Mouse (Mus musculus) adrenal gland, postnatal 10 days (tissue): ENCODE data around the gene Helz2. TPM values are rescaled to one million over a fixed set of nuclear protein-coding genes. Genes with fewer than 3 reads are reported as not detected.
"Not testable (repeated sequence)": the region's sequence is repeated elsewhere in the genome, so short reads cannot be mapped to it uniquely, and the experiment has no call there.

ENCODE experiments used
- DNase-seq: peaks from one replicate; pipeline ENCODE4 v3.0.0; 2021; ENCODE audit warnings: mixed read lengths
- total RNA-seq, 2 experiments: library from RNA; stranded (reverse); gene quantifications; 2 replicates each; pipeline ENCODE4 v1.2.3; 2021

Gene Helz2
- total RNA-seq, 2 experiments from 2014 or later: 14.8 to 16.3 TPM

GRCm38 (mm10) chr2:181193044-181193443 is 48.8 kb downstream of the Helz2 start:
- no peak for DNase-seq

- no peak for DNase-seq
Observed at GRCm38 (mm10) chr2:181191936-181192335, 49.9 kb downstream of the Helz2 start.

DNA sequence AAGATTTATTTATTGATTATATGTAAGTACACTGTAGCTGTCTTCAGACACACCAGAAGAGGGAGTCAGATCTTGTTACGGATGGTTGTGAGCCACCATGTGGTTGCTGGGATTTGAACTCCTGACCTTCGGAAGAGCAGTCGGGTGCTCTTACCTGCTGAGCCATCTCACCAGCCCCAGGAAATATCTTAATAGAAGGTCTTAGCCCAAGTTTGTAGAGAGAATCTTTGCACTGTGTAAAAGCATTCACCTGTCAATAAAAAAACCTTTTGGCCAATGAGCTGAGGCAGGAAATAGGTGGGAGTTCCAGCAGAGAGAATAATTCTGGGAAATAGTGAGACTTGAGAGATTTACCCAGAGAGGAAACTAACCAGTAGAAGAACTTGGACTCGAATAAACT is 50.4 kb downstream of the Helz2 start:
- DNase-seq: not testable (repeated sequence)

GRCm38 (mm10) chr2:181189321-181189720 is 52.5 kb downstream of the Helz2 start:
- no peak for DNase-seq

DNA sequence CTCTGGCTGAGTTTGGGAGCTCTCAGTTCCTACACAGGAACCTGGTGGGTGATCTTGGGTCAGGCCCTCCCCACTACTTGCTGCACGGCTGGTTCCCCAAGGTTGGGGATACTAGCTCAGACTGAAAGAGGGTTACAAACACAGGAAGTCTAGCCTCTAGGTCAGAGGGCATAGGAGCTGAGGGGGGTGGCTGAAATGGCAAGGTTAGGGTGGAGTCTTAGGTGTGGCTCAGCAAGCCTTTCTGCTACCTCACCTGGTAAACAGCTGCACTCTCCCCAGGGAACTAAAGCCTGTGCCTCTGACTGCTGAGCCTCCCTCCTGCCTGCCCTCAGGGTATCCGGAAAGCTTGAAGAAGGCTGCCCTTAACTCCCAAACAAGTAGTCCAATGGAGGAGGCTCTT is 53.1 kb downstream of the Helz2 start:
- peak; percentile 16 for DNase-seq

DNA sequence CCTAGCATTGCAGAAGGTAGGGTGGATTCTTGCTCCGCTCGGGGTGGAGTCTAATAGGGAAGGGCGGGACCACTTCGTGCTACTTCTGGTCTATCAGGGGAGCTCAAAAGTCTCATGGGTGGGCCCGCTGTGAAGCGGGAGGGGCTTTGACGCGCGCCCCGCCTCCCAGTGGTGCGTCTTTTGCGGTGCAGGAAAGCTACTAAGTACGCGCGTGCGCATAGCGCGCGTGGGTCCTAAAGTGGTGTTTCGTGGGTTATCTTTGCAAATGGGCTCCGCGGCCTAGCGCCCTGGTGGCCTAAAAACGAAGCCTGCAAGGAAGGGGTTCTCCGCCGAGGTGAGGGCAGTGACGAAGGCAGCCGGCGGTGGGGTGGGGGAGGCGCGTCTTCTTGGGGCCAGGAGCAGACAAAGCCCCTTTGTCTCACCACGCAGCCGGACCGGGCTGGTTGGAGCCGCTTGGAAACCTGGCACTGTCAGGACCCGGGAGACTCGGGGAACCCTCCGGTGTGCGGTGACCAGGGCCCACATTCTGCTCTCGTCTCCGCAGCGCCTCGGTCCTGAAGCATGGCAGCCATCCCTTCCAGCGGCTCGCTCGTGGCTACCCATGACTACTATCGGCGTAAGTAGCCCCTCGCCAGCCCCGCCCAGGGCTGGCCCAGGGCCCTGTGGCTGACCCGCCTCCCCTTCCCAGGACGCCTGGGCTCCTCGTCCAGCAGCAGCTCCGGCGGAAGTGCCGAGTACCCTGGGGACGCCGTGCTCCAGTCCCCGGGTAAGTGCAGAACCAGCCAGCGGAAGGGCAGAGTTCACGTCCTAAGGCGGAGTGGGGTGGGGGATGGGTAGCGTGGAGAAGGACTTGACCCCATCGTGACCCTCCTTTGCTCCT is 54.5 kb downstream of the Helz2 start, which contains the start of gene Ppdpf:
TSS of gene Ppdpf (plus strand) at position 127 of the 880 bp plus-strand sequence.
- DNase-seq: peak; percentile 93

DNA sequence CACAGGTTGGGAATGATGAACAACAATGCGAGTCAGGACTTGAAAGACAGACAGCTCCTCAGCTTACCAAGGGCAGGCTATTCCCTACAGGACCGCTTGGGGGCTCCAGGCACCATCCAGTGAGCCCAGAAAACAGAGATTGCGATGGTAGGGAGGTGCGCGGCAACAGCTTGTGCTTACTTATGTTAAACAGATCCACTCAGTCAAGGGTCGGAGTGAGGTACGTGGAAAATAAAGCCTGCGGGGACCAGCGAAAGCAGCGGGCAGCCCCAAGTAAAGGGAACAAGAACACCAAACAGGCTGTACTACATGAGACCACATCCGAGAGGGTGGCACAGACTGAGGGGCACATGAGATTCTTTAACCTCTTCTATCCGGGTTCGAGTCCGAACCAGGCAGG is 55.2 kb downstream of the Helz2 start:
- peak; percentile 88 for DNase-seq

DNA sequence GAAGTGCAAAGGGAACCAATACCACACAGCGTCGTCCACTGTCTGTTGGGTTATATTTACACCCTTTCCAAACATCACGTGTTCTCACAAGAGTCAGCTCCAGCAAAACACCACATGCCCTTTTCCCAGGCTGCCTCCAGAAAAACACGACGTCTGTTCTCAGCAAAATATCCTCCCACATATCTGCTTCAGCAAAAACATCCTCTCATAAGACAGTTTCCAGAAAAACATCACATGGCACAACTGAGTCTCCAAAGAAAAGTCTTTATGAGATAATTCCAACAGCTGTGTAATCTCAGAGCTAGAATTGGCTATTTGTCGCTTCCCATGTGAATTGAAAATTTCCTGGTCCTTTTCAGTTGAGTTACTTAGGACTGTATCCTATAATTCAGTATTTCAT is 60.9 kb downstream of the Helz2 start:
- no peak for DNase-seq

GRCm38 (mm10) chr2:181178471-181178870 is 63.4 kb downstream of the Helz2 start:
- no peak for DNase-seq

GRCm38 (mm10) chr2:181178015-181178414 is 63.8 kb downstream of the Helz2 start:
- no peak for DNase-seq

Other genes with a start within 250 kb of the Helz2 start
- 1 to 10 TPM; 6.6 to 8.2 TPM for gene Chrna4, start 198.5 kb downstream of the Helz2 start, total RNA-seq
- 1 to 10 TPM; 4.2 to 8.1 TPM for gene Kcnq2, start 106.7 kb downstream of the Helz2 start, total RNA-seq
- gene Eef1a2, start 85.0 kb downstream of the Helz2 start, total RNA-seq: 100 to 1,000 TPM in 1 of 2 experiments, 10 to 100 TPM in 1; 69.0 to 168 TPM
- gene Ppdpf, start 54.8 kb downstream of the Helz2 start, total RNA-seq: 10 to 100 TPM; 88.6 to 92.3 TPM
- under 1 TPM; 0.06 to 0.12 TPM for gene Ptk6, start 39.2 kb downstream of the Helz2 start, total RNA-seq
- gene Srms, start 28.8 kb downstream of the Helz2 start, total RNA-seq: under 1 TPM; 0.30 to 0.36 TPM
- gene Fndc11, start 22.0 kb downstream of the Helz2 start, total RNA-seq: under 1 TPM in 1 of 2 experiments, not detected in 1; 0.30 TPM
- gene Gmeb2, start 46.0 kb upstream of the Helz2 start, total RNA-seq: 10 to 100 TPM; 18.1 to 20.7 TPM
- gene Stmn3, start 72.5 kb upstream of the Helz2 start, total RNA-seq: 10 to 100 TPM; 19.1 to 35.7 TPM
- gene Rtel1, start 77.7 kb upstream of the Helz2 start, total RNA-seq: 10 to 100 TPM; 33.0 to 50.3 TPM
- 10 to 100 TPM; 26.1 to 37.0 TPM for gene Zgpat, start 122.9 kb upstream of the Helz2 start, total RNA-seq
- gene Arfrp1, start 123.4 kb upstream of the Helz2 start, total RNA-seq: 10 to 100 TPM; 37.9 to 48.2 TPM
- 10 to 100 TPM in 1 of 2 experiments, 1 to 10 TPM in 1; 8.8 to 19.2 TPM for gene Lime1, start 138.1 kb upstream of the Helz2 start, total RNA-seq
- 10 to 100 TPM; 17.2 to 23.6 TPM for gene Zbtb46, start 217.4 kb upstream of the Helz2 start, total RNA-seq